Mouse (Mus musculus): ENCODE results near the gene Prkch. TPM values are rescaled to one million over a fixed set of nuclear protein-coding genes. Genes with fewer than 3 reads are reported as not detected.

Prkch gene
- polyA plus RNA-seq, 1 experiment from 2014 or later, result 1.2 TPM

- Histone ChIP-seq H3K4me2 (no peak overlapping the region), H3K9ac (no peak overlapping the region), H3K27ac (no peak overlapping the region), H3K4me3 (replicated peaks) (no peak overlapping the region), H3K27me3 (no peaks in the 10 kb centered on the region), H3K9me3 (replicated peaks) (no peaks in the 10 kb centered on the region), H3K4me1 (replicated peaks) (no peaks in the 10 kb centered on the region), H3K36me3 (no peaks in the 10 kb centered on the region)
- 60% methylated on average over 2 of the region's 2 CpGs for WGBS (ENCODE audit: insufficient replicate concordance)
- ATAC-seq (ENCODE audit: low read depth) (no peak), DNase-seq (no peak)
Observed at GRCm38 (mm10) chr12:73807228-73807627, 222.6 kb downstream of the Prkch start.

GRCm38 (mm10) chr12:73810041-73810795 lies 225.6 kb downstream of the Prkch start:
- no peak overlapping the region for H3K27ac ChIP-seq
- H3K9ac ChIP-seq, result no peak overlapping the region
- 58% methylated on average over 13 of the region's 13 CpGs for WGBS (ENCODE audit: insufficient replicate concordance)
- no peaks in the 10 kb centered on the region for H3K4me1 ChIP-seq (replicated peaks)
- H3K36me3 ChIP-seq, result no peaks in the 10 kb centered on the region
- no peaks in the 10 kb centered on the region for H3K27me3 ChIP-seq
- H3K4me3 ChIP-seq (replicated peaks), result no peak overlapping the region
- no peak for DNase-seq
- ATAC-seq (ENCODE audit: low read depth), result no peak
- no peaks in the 10 kb centered on the region for H3K9me3 ChIP-seq (replicated peaks)
- H3K4me2 ChIP-seq, result no peak overlapping the region

DNA sequence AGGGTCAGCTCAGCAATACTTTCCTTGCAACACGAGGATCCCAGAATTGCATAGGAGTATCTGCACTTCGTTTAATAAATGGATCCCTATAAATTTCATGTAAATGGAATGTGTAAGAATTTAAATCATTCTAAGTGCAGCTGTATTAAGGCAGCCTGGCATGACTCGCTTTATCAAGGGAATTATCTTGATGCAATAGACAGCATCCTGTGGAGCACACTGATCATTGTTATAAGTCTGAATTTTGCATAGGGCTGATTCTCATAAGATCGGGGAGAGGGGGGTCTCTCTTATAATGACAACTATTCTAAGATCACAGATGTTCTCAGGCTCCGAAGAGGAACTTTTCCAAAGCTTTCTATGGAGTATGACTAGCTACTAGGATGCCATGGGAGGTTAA lies 226.3 kb downstream of the Prkch start:
- H3K27ac ChIP-seq, result no peak overlapping the region
- no peaks in the 10 kb centered on the region for H3K36me3 ChIP-seq
- no peaks in the 10 kb centered on the region for H3K9me3 ChIP-seq (replicated peaks)
- H3K4me1 ChIP-seq (replicated peaks), result no peaks in the 10 kb centered on the region
- DNase-seq (no peak), ATAC-seq (ENCODE audit: low read depth) (no peak)
- no peak overlapping the region for H3K4me2 ChIP-seq
- no peak overlapping the region for H3K4me3 ChIP-seq (replicated peaks)
- no peaks in the 10 kb centered on the region for H3K27me3 ChIP-seq
- no peak overlapping the region for H3K9ac ChIP-seq
- 58% methylated on average over 5 of the region's 5 CpGs for WGBS (ENCODE audit: insufficient replicate concordance)

- H3K9me3 ChIP-seq (replicated peaks), result no peaks in the 10 kb centered on the region
- no peaks in the 10 kb centered on the region for H3K27me3 ChIP-seq
- DNase-seq (no peak), ATAC-seq (ENCODE audit: low read depth) (no peak)
- no peak overlapping the region for H3K4me2 ChIP-seq
- no peaks in the 10 kb centered on the region for H3K36me3 ChIP-seq
- H3K4me1 ChIP-seq (replicated peaks), result no peaks in the 10 kb centered on the region
- 72% methylated on average over 6 of the region's 6 CpGs for WGBS (ENCODE audit: insufficient replicate concordance)
- no peak overlapping the region for H3K9ac ChIP-seq
- H3K4me3 ChIP-seq (replicated peaks), result no peak overlapping the region
- no peak overlapping the region; the same call in 1 of the 2 replicates for H3K27ac ChIP-seq
Observed at GRCm38 (mm10) chr12:73812198-73812597, 227.6 kb downstream of the Prkch start.

GRCm38 (mm10) chr12:73813016-73813900 lies 228.7 kb downstream of the Prkch start:
- WGBS (ENCODE audit: insufficient replicate concordance), result 60% methylated on average over 11 of the region's 11 CpGs
- Histone ChIP-seq H3K4me2 (no peak overlapping the region), H3K9ac (no peak overlapping the region), H3K36me3 (no peaks in the 10 kb centered on the region), H3K27me3 (no peaks in the 10 kb centered on the region), H3K4me1 (replicated peaks) (no peaks in the 10 kb centered on the region), H3K9me3 (replicated peaks) (no peaks in the 10 kb centered on the region), H3K4me3 (replicated peaks) (no peak overlapping the region), H3K27ac (no peak overlapping the region)
- DNase-seq, result no peak
- no peak for ATAC-seq (ENCODE audit: low read depth)

GRCm38 (mm10) chr12:73814056-73814735 lies 229.6 kb downstream of the Prkch start:
- ATAC-seq (ENCODE audit: low read depth), result no peak
- no peak overlapping the region for H3K4me3 ChIP-seq (replicated peaks)
- no peaks in the 10 kb centered on the region for H3K9me3 ChIP-seq (replicated peaks)
- no peaks in the 10 kb centered on the region for H3K36me3 ChIP-seq
- H3K27me3 ChIP-seq, result no peaks in the 10 kb centered on the region
- no peak overlapping the region for H3K4me2 ChIP-seq
- no peak overlapping the region for H3K27ac ChIP-seq
- 57% methylated on average over 5 of the region's 5 CpGs for WGBS (ENCODE audit: insufficient replicate concordance)
- no peak for DNase-seq
- no peaks in the 10 kb centered on the region for H3K4me1 ChIP-seq (replicated peaks)
- H3K9ac ChIP-seq, result no peak overlapping the region

GRCm38 (mm10) chr12:73814897-73815296 lies 230.3 kb downstream of the Prkch start:
- ATAC-seq (ENCODE audit: low read depth) (no peak), DNase-seq (no peak)
- Histone ChIP-seq H3K27ac (no peak overlapping the region), H3K9ac (no peak overlapping the region), H3K27me3 (no peaks in the 10 kb centered on the region), H3K4me3 (replicated peaks) (no peak overlapping the region), H3K4me2 (no peak overlapping the region), H3K9me3 (replicated peaks) (no peaks in the 10 kb centered on the region), H3K36me3 (no peaks in the 10 kb centered on the region), H3K4me1 (replicated peaks) (no peaks in the 10 kb centered on the region)
- WGBS (ENCODE audit: insufficient replicate concordance), result 57% methylated on average over 2 of the region's 2 CpGs

- no peak overlapping the region for H3K27ac ChIP-seq
- no peak for ATAC-seq (ENCODE audit: low read depth)
Observed at GRCm38 (mm10) chr12:73815463-73815862, 230.9 kb downstream of the Prkch start.

GRCm38 (mm10) chr12:73815892-73816291 lies 231.3 kb downstream of the Prkch start:
- Histone ChIP-seq H3K4me1 (replicated peaks) (no peaks in the 10 kb centered on the region), H3K36me3 (no peaks in the 10 kb centered on the region), H3K4me2 (no peak overlapping the region), H3K4me3 (replicated peaks) (no peak overlapping the region), H3K9me3 (replicated peaks) (no peaks in the 10 kb centered on the region), H3K27me3 (no peaks in the 10 kb centered on the region), H3K27ac (no peak overlapping the region), H3K9ac (no peak overlapping the region)
- WGBS (ENCODE audit: insufficient replicate concordance), result 29% methylated on average over 2 of the region's 2 CpGs
- DNase-seq (no peak), ATAC-seq (ENCODE audit: low read depth) (no peak)

More at GRCm38 (mm10) chr12:73815463-73815862, 230.9 kb downstream of the Prkch start:
- no peak for DNase-seq
- WGBS (ENCODE audit: insufficient replicate concordance), result 60% methylated on average over 4 of the region's 4 CpGs
- Histone ChIP-seq H3K27me3 (no peaks in the 10 kb centered on the region), H3K4me3 (replicated peaks) (no peak overlapping the region), H3K4me2 (no peak overlapping the region), H3K36me3 (no peaks in the 10 kb centered on the region), H3K9ac (no peak overlapping the region), H3K4me1 (replicated peaks) (no peaks in the 10 kb centered on the region), H3K9me3 (replicated peaks) (no peaks in the 10 kb centered on the region)

DNA sequence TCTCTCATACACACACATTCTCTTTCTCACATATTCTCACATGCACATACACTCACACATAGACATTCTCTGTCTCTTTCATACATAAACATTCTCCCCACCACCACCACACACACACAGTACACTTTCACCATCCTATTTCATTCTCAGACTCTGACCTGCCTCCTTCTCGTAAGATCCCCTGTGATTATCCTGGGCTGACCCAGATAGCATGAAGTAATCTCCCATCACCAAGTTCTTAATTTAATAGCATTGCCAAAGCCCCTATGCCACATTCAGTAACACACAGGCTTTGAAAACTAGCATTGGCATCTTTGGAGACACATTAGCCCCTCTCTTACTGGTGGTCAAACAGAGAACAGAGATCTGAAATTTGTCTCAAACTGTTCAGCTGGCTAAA lies 232.3 kb downstream of the Prkch start:
- Histone ChIP-seq H3K27me3 (no peaks in the 10 kb centered on the region), H3K4me3 (replicated peaks) (no peak overlapping the region), H3K4me1 (replicated peaks) (no peaks in the 10 kb centered on the region), H3K4me2 (no peak overlapping the region), H3K9ac (no peak overlapping the region), H3K27ac (no peak overlapping the region), H3K9me3 (replicated peaks) (no peaks in the 10 kb centered on the region), H3K36me3 (no peaks in the 10 kb centered on the region)
- DNase-seq (no peak), ATAC-seq (ENCODE audit: low read depth) (no peak)
- WGBS (ENCODE audit: insufficient replicate concordance), result 50% methylated on average over 1 of the region's 1 CpGs

DNA sequence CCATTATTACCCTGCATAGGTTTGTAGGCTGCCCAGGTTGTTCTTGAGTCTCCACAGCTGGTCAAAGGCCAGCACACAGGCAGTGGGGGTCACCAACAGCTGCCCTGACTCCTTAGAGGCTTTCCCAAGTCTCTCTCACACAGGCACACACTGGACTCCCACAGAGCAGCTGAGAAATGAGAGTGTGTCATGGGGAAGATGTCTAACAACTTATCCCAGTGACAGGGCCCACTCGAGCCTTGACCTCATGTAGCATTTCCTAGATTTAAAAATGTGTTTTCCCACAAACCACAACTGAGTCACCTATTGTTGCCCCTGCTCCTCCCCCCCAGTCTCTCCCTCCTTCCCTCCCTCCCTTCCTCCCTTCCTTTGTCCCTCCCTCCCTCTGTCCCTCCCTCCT lies 234.2 kb downstream of the Prkch start:
- Histone ChIP-seq H3K9ac (no peak overlapping the region), H3K27ac (no peak overlapping the region), H3K36me3 (no peaks in the 10 kb centered on the region), H3K4me1 (replicated peaks) (no peaks in the 10 kb centered on the region), H3K27me3 (no peaks in the 10 kb centered on the region), H3K4me3 (replicated peaks) (no peak overlapping the region), H3K4me2 (no peak overlapping the region), H3K9me3 (replicated peaks) (no peaks in the 10 kb centered on the region)
- ATAC-seq (ENCODE audit: low read depth), result no peak
- no peak for DNase-seq
- 9% methylated on average over 1 of the region's 1 CpGs for WGBS (ENCODE audit: insufficient replicate concordance)
